Mouse (Mus musculus) stomach, embryonic 15.5 days (tissue): Measurements from ENCODE around the gene Dock2. TPM values are rescaled to one million over a fixed set of nuclear protein-coding genes. Genes with fewer than 3 reads are reported as not detected.
A peak's percentile ranks its signal among the peaks of the same experiment; 100 is the strongest.

ENCODE experiments used
- ATAC-seq: fragments of 200-750 bp; cut with Nextera tagmentation; 2 replicates; pipeline ENCODE4 v1.8.0; 2017; ENCODE audit warnings: low read depth, moderate number of reproducible peaks, moderate TSS enrichment; ENCODE audit not compliant: insufficient read depth, low FRiP score
- H3K27ac ChIP-seq: fragments of 300-500 bp; sonication (generic); 2 replicates; pipeline ENCODE4 v1.5.1; 2015; ENCODE audit warnings: mild to moderate bottlenecking, inconsistent platforms
- H3K27me3 ChIP-seq: fragments of 300-500 bp; sonication (generic); replicated peaks from 2 replicates; pipeline ENCODE4 v1.6.1; 2015; ENCODE audit warnings: inconsistent platforms
- H3K36me3 ChIP-seq: fragments of 300-500 bp; sonication (generic); 2 replicates; pipeline ENCODE4 v1.6.1; 2015; ENCODE audit warnings: inconsistent platforms
- H3K4me1 ChIP-seq: fragments of 300-500 bp; sonication (generic); 2 replicates; pipeline ENCODE4 v1.6.1; 2015; ENCODE audit warnings: inconsistent platforms
- H3K4me2 ChIP-seq: fragments of 300-500 bp; sonication (generic); 2 replicates; pipeline ENCODE4 v1.6.1; 2015; ENCODE audit warnings: mild to moderate bottlenecking, inconsistent platforms
- H3K4me3 ChIP-seq: fragments of 300-500 bp; sonication (generic); replicated peaks from 2 replicates; pipeline ENCODE4 v1.5.1; 2015; ENCODE audit warnings: inconsistent platforms
- H3K9ac ChIP-seq: fragments of 300-500 bp; sonication (generic); 2 replicates; pipeline ENCODE4 v1.6.1; 2015; ENCODE audit warnings: inconsistent platforms
- H3K9me3 ChIP-seq: fragments of 300-500 bp; sonication (generic); 2 replicates; pipeline ENCODE4 v1.6.1; 2016; ENCODE audit warnings: inconsistent platforms
- WGBS: fragments of 180-500 bp; shearing (Covaris S2); methylation state at CpG from one replicate; pipeline ENCODE4 v1.1.7; 2015; 5-methylcytosine and 5-hydroxymethylcytosine counted together
- polyA plus RNA-seq: library from polyadenylated mRNA; unstranded; fragments of >200 nt; fragmentation: Nextera tagmentation; extraction: Ambion mirVana; gene quantifications from 2 replicates; pipeline ENCODE4 v1.2.1, GENCODE M21; 2015

Dock2 gene
- polyA plus RNA-seq, 1 experiment from 2014 or later: 2.4 TPM

DNA sequence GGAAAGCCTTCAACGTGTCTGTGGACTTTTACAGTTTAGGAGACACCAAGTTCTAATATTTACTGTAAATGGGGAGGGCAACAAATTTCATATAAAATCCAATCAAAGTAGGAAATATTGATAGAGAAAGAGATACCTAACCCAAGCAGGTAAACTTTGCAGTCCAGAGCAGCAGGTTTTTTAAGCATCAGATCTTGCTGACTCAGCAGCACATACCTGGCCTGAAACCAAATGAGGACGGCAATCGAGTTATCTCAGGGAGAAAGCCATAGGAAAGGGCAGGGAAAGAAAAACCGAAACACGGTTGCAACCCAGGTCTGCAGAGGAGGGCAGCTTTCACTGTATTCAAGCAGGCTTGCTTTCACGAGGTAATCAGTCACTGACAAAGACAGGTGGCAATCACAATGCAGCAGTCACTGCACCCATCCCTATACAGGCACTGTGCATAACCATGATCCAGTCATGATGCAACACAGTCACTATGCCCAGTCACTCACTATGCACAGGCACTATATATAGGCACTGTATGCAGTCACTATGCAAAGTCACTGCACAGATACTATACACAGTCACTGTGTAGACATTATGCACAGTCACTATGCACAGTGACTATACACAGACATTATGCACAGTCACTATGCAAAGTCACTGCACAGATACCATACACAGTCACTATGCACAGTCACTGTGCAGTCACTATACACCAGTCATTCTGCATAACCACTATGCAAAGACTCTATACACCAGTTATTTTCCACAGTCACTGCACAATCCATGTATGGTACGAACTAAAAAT is 258.4 kb downstream of the Dock2 start:
- Histone ChIP-seq H3K4me2 (no peak overlapping the region), H3K27ac (no peak overlapping the region), H3K9me3 (no peaks in the 10 kb centered on the region), H3K9ac (no peak overlapping the region), H3K36me3 (no peaks in the 10 kb centered on the region), H3K4me3 (no peak overlapping the region), H3K4me1 (no peaks in the 10 kb centered on the region), H3K27me3 (no peaks in the 10 kb centered on the region)
- peak; percentile 43; the same call in 1 of the 2 replicates for ATAC-seq
- 70% methylated on average over 7 of the region's 7 CpGs for WGBS

DNA sequence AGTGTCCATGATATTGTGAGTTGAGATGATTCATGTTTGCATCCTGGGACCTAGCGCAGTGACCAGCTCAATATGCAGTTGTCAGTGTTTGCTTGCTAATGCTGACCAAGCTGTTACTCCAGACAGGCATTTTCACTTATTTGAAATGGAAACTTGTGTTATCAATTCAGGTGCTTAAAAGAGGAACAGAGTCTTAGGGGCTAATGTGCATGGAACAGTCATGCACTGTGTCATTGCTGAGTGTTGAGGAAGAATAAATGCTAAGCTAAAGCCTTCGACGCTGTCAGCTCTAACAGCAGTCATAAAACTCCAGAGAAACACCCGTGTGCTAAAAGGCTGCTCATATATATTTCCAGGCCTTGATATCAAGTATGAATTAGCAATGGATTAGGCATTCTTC is 259.1 kb downstream of the Dock2 start:
- Histone ChIP-seq H3K4me2 (no peak overlapping the region), H3K4me3 (no peak overlapping the region), H3K27ac (no peak overlapping the region), H3K36me3 (no peaks in the 10 kb centered on the region), H3K27me3 (no peaks in the 10 kb centered on the region), H3K4me1 (no peaks in the 10 kb centered on the region), H3K9me3 (no peaks in the 10 kb centered on the region), H3K9ac (no peak overlapping the region)
- no peak for ATAC-seq
- WGBS: 83% methylated on average over 4 of the region's 4 CpGs

DNA sequence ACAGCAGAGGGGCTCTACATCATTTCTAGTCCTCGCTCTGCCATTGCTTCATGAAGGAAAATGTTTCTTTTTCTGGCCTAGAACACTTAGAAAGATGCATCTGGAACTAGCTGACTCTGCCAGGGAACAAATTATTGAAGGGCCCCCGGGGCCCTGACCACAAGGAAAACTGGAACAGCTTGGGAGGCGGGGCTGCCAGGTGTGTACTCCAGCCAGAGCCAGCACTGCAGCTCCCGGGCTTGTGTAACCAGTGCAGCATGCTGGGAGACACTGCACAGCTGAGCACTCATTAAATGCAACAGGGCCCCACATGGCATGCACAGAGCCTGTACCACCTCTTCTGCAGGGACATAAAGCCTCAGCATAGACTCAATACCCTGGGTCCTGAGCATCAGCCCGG is 265.1 kb downstream of the Dock2 start:
- Histone ChIP-seq H3K4me1 (no peaks in the 10 kb centered on the region), H3K9ac (no peak overlapping the region), H3K36me3 (no peaks in the 10 kb centered on the region), H3K27me3 (no peaks in the 10 kb centered on the region), H3K4me3 (no peak overlapping the region), H3K4me2 (no peak overlapping the region), H3K27ac (no peak overlapping the region), H3K9me3 (no peaks in the 10 kb centered on the region)
- no peak for ATAC-seq
- WGBS: 56% methylated on average over 5 of the region's 5 CpGs

- 31% methylated on average over 2 of the region's 2 CpGs for WGBS
- Histone ChIP-seq H3K4me1 (no peaks in the 10 kb centered on the region), H3K4me2 (no peak overlapping the region), H3K36me3 (no peaks in the 10 kb centered on the region), H3K9me3 (no peaks in the 10 kb centered on the region), H3K27ac (no peak overlapping the region), H3K4me3 (no peak overlapping the region), H3K9ac (no peak overlapping the region), H3K27me3 (no peaks in the 10 kb centered on the region)
- no peak for ATAC-seq
These were observed 266.7 kb downstream of the Dock2 start for GRCm38 (mm10) chr11:34516971-34517370.

DNA sequence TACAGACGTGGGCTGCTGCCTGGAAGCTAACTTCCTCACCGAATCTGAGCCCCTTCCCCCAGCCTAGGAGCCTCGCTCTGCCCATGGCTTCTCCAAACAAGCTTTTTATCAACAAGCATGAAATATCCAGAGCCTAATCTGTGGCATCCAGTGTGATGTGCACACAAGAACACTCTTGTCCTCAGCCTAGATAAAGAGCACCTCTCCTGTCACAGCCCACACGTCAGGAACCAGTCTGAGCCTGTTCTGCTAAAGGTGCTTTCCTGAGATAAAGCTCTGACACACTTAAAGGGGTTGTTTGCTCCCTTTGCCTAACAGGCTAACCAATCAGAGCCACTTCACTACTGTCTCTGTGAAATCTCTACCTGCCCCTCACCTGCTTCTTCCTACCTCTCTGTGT is 268.4 kb downstream of the Dock2 start:
- Histone ChIP-seq H3K27ac (no peak overlapping the region), H3K27me3 (no peaks in the 10 kb centered on the region), H3K9me3 (no peaks in the 10 kb centered on the region), H3K4me1 (no peaks in the 10 kb centered on the region), H3K4me3 (no peak overlapping the region), H3K9ac (no peak overlapping the region), H3K4me2 (no peak overlapping the region), H3K36me3 (no peaks in the 10 kb centered on the region)
- ATAC-seq: peak; percentile 53; the same call in 1 of the 2 replicates
- WGBS: 27% methylated on average over 4 of the region's 4 CpGs

DNA sequence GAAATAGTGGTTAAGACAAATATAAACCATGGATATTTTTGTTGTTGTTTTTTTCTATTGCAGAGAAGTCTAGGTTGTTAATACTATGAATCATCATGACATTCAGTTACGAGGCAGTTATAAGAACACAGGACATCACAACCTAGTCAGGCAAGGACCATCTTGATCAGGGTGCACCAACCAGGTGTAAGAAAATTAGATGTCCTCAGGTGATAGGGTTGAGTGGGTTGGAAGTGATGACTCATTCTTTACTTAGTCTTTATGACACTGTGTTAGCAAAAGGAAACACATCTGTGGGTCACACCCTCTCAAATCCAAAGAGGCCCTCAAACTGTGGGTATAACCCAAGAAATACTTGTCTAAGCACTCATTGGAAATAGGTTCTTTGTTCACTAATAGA is 277.3 kb downstream of the Dock2 start:
- no peaks in the 10 kb centered on the region for H3K4me1 ChIP-seq
- 78% methylated on average over 1 of the region's 1 CpGs for WGBS
- no peaks in the 10 kb centered on the region for H3K27me3 ChIP-seq
- H3K36me3 ChIP-seq: no peaks in the 10 kb centered on the region
- H3K4me2 ChIP-seq: no peak overlapping the region
- no peaks in the 10 kb centered on the region for H3K9me3 ChIP-seq
- no peak overlapping the region for H3K4me3 ChIP-seq
- no peak overlapping the region for H3K9ac ChIP-seq
- ATAC-seq: no peak
- no peak overlapping the region for H3K27ac ChIP-seq

- no peaks in the 10 kb centered on the region for H3K36me3 ChIP-seq
- no peaks in the 10 kb centered on the region for H3K27me3 ChIP-seq
- no peak overlapping the region for H3K4me2 ChIP-seq
- ATAC-seq: no peak
- no peaks in the 10 kb centered on the region for H3K4me1 ChIP-seq
- no peak overlapping the region for H3K9ac ChIP-seq
- no peak overlapping the region for H3K4me3 ChIP-seq
- no peak overlapping the region for H3K27ac ChIP-seq
- WGBS: 80% methylated on average over 1 of the region's 1 CpGs
- H3K9me3 ChIP-seq: no peaks in the 10 kb centered on the region
These were observed 284.0 kb downstream of the Dock2 start for GRCm38 (mm10) chr11:34499663-34500062.

GRCm38 (mm10) chr11:34494682-34495081 is 289.0 kb downstream of the Dock2 start:
- no peak for ATAC-seq
- WGBS: 82% methylated on average over 4 of the region's 4 CpGs
- H3K4me2 ChIP-seq: no peak overlapping the region

GRCm38 (mm10) chr11:34492986-34493385 is 290.7 kb downstream of the Dock2 start:
- Histone ChIP-seq H3K9ac (no peak overlapping the region), H3K36me3 (no peaks in the 10 kb centered on the region), H3K27me3 (no peaks in the 10 kb centered on the region), H3K4me3 (no peak overlapping the region), H3K4me2 (no peak overlapping the region), H3K9me3 (no peaks in the 10 kb centered on the region), H3K27ac (no peak overlapping the region), H3K4me1 (no peaks in the 10 kb centered on the region)
- WGBS: 89% methylated on average over 3 of the region's 3 CpGs
- no peak for ATAC-seq

More at GRCm38 (mm10) chr11:34494682-34495081, 289.0 kb downstream of the Dock2 start:
- Histone ChIP-seq H3K27me3 (no peaks in the 10 kb centered on the region), H3K4me3 (no peak overlapping the region), H3K36me3 (no peaks in the 10 kb centered on the region), H3K27ac (no peak overlapping the region), H3K9me3 (no peaks in the 10 kb centered on the region), H3K9ac (no peak overlapping the region), H3K4me1 (no peaks in the 10 kb centered on the region)

DNA sequence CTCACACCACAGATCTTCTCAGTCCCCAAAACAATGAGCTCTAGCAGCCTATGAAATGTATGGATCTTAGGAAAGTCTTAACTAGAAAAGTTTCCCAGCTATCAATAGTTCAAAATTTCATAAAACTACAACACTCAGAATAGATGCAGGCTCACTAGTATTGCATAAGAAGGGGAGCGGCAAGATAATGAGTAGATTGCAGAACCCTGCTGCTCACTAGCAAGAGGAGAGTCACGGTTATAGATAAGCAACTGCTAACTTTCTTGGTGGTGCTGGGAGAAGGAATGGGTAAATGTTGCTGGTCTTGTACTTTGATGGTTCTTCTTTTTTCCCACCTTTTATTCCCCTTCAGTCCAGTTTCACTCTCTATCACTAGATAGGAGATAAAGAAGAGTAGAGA is 291.5 kb downstream of the Dock2 start:
- Histone ChIP-seq H3K4me1 (no peaks in the 10 kb centered on the region), H3K27ac (no peak overlapping the region), H3K36me3 (no peaks in the 10 kb centered on the region), H3K4me3 (no peak overlapping the region), H3K4me2 (no peak overlapping the region), H3K9ac (no peak overlapping the region), H3K9me3 (no peaks in the 10 kb centered on the region), H3K27me3 (no peaks in the 10 kb centered on the region)
- no peak for ATAC-seq
- 80% methylated on average over 2 of the region's 2 CpGs for whole genome bisulfite sequencing

DNA sequence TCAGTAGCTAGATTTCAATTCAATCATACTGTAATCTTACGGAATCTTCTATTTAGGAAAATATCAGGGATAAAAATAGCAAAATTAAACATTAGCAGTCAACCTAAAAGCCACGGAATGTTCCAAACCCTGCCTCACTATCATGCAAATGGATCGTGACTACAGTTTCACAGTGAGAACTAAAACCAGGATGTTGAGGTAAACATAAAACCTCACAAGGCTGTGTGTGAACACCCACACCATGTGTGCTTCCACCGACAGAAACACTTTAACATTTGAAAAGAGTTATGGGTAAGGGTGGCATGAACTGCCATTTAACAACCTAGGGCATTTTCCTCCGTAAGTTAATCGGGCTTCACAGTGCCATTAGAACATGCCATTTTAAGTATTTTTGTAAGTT is 294.1 kb downstream of the Dock2 start:
- H3K27ac ChIP-seq: no peak overlapping the region
- no peaks in the 10 kb centered on the region for H3K4me1 ChIP-seq
- ATAC-seq: no peak
- H3K27me3 ChIP-seq: no peaks in the 10 kb centered on the region
- no peak overlapping the region for H3K9ac ChIP-seq
- no peaks in the 10 kb centered on the region for H3K9me3 ChIP-seq
- no peak overlapping the region for H3K4me2 ChIP-seq
- WGBS: 75% methylated on average over 6 of the region's 6 CpGs
- no peaks in the 10 kb centered on the region for H3K36me3 ChIP-seq
- H3K4me3 ChIP-seq: no peak overlapping the region

- no peaks in the 10 kb centered on the region for H3K36me3 ChIP-seq
- H3K4me3 ChIP-seq: no peak overlapping the region
- H3K9me3 ChIP-seq: no peaks in the 10 kb centered on the region
- H3K27me3 ChIP-seq: no peaks in the 10 kb centered on the region
- no peak for ATAC-seq
- WGBS: 64% methylated on average over 5 of the region's 5 CpGs
- H3K4me2 ChIP-seq: no peak overlapping the region
- H3K27ac ChIP-seq: no peak overlapping the region
- no peak overlapping the region for H3K9ac ChIP-seq
- H3K4me1 ChIP-seq: no peaks in the 10 kb centered on the region
These were observed 304.4 kb downstream of the Dock2 start for GRCm38 (mm10) chr11:34479301-34479700.

- no peaks in the 10 kb centered on the region for H3K36me3 ChIP-seq
- WGBS: 51% methylated on average over 2 of the region's 2 CpGs
- H3K4me2 ChIP-seq: no peak overlapping the region
- H3K27me3 ChIP-seq: no peaks in the 10 kb centered on the region
- H3K4me1 ChIP-seq: no peaks in the 10 kb centered on the region
- ATAC-seq: peak; percentile 65; the same call in 1 of the 2 replicates
- no peak overlapping the region for H3K4me3 ChIP-seq
- no peaks in the 10 kb centered on the region for H3K9me3 ChIP-seq
- H3K27ac ChIP-seq: no peak overlapping the region
- H3K9ac ChIP-seq: no peak overlapping the region
These were observed 313.9 kb downstream of the Dock2 start for GRCm38 (mm10) chr11:34469792-34470191.
